Mouse (Mus musculus) layer of hippocampus, postnatal 10 days (tissue): ENCODE measurements around the gene Msmp. TPM values are rescaled to one million over a fixed set of nuclear protein-coding genes. Genes with fewer than 3 reads are reported as not detected.
"Not testable (repeated sequence)": the region's sequence is repeated elsewhere in the genome, so short reads cannot be mapped to it uniquely, and the experiment has no call there.

Source experiments
- DNase-seq, 2 experiments: peaks; one replicate each; pipeline ENCODE4 v3.0.0; 2021; ENCODE audit warnings: low spot score in 2 of 2
- total RNA-seq, 2 experiments: library from RNA; stranded (reverse); gene quantifications; 2 replicates each; pipeline ENCODE4 v1.2.3; 2021

The Msmp gene
- total RNA-seq, 2 experiments from 2014 or later, result not detected

DNA sequence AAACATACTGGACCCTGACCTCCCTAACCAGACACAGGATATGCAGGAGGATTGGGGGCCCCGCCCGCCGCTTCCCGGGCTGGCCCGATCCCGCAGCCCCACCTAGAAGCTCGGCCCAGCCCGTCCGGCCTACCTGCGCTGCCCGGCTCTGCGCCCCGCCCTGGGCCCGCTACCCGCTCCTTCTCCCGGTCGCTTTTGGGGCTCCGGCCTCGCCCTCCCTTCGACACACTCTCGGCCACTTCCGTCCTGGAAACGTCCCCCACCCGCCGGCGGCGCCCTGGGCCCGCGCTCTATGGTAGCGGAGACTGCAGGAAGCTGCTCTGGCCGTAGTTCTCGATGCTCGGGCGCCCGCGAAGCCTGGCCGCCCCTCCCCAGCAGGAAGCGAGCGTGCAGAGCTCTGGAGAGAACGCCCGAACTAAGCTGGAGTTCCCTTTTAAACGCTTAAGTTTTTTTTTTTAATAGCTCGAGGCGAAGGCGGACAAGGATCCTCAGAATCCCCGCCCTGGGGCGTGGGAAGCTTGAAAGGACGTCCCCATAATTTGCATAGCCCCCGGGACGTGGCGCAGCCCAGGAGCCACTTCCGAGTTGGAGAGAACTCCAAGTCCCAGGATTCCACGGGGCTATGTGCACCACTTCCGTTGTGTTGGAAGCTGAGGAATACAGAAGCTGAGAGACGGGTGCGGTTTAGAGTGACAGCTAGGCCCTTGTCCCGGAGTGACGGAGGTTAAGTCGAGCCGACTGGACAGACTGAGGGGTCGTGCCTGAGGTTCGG lies 22.1 kb downstream of the Msmp start, which contains the start of the genes Creb3 and Tln1:
Gene Creb3, plus strand, starts transcription at position 336 of the 772 bp plus-strand sequence.
Gene Tln1, minus strand, starts transcription at position 695 of the 772 bp plus-strand sequence.
- DNase-seq, result peak; percentile 90 to 92

DNA sequence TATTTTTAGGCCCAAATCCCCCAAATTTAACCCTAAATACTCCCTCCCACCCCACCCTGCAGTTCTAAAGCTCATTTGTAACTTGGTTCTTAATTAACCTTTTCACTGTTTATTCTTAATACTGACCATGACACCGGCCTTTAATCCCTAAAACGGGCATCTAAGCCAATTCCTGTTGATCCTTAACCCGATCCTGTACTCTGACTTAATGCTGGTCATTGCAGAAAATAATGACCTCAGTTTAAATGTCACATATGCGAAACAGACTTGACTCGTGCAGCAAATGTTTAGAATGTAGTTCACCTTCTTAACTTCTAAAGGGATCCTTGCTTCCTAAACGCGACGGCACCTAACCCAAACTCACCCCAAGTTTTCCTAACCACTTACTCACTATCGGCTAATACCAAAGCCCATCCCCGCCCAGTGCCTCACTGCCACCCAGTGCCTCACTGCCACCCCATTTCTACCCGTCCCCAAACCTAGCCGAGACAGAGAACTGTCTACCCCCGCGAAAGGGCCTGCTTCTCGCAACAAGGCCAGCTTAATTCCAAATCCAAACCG lies 22.8 kb downstream of the Msmp start:
- no peak for DNase-seq

DNA sequence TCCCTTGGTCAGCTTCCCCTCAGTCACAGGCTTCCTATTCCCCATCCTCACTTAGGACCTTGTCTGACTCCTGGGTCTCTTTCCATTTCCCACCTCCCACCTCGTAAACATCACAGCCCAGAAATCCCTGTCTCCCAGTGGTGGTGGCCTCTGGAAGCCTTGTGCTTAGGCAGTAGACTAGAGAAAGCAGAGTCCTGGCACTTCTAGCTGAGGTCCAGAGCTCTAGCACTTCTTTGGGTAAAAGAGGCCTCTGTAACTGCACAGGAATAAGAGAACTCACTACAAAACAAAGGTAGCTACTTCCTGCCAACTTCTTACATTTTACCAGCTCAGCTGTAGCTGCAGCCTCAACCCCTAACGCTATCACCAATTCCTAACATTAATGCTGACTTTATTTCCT lies 23.3 kb downstream of the Msmp start:
- DNase-seq, result no peak

DNA sequence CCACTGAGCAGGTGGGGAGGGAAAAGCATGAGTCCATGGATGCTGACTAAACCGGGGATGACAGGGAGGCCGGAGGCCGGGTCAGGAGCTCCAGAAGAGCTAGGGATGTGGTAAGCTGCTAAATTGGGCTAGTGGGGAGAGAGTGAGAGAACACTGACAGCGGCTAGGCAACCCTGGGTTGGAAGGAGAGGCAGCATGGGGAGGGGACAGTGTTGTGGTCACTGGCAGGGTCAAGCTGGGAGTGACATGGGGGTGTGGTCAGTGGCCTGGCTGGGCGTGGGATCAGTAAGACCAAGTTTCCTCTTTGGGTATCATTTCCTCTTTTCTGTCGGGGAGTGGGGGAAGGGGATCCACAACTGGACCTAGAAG lies 24.1 kb downstream of the Msmp start:
- no peak for DNase-seq

DNA sequence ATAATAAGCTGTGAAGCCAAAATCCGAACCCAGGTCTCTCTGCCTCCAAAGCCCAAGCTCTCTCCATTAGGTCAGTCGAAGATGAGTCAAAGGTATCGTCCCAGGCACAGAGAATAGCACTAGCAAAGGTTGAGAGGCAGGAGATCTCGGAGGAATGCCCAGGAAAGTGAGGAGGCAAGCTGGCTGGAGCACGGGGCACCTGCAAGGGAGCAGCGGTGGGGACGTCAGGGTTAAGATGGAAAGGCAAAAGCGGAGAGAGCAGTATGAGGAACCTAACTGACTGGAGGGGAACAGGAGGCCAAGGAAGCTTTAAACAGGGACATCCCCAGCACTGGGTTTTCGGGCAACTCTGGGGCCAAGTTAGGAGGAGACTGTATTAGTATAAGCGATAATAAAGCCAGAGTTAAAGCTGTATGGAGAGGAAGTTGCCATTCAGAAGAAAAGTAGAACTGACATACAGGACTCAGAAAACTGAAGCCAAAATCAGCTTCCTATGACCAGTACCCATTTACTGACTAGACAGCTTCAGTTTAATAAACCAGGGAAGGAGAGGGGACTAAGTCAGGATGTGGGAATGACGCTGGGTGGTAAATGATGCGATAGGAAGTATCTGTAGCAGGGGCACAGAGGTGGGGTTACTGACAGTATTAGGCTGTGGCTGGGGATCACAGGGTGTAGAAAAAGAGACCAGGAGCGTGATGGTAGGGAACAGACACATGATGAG lies 24.6 kb downstream of the Msmp start:
- no peak for DNase-seq

DNA sequence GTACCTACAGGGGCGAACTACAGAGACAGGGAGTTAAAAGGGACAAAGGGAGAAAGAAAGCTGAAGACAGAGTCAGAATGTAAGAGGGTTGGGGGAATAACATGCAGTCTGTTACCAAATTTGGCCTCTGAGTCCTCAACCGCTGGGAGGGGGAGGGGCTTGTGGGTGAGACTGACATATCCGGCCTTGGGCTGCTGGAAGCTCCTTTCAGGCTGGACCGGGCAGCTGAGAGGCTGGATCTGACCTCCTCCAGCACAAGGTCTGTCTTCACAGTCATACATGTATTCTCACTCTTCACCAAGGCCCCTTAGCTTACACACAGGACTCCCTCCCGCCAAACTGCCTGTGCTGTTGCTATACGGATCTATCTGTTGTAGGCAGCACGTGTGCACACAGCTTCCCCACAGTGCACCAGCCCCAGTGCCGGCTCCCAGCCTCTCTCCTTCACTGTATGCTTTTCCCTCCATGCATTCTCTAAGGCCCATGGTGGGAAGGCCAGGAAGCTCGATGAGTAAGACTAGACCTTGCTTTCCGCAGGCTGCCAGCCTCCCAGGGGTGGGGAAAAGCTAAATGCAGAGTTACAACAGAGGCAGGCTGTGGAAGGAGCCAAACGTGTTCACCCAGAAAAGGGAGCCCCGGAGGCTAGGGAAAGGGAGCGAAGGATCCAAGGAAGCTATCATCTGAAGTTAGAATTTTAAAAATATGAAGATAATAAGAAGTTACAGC lies 25.5 kb downstream of the Msmp start:
- DNase-seq, result peak; percentile 36 to 37

DNA sequence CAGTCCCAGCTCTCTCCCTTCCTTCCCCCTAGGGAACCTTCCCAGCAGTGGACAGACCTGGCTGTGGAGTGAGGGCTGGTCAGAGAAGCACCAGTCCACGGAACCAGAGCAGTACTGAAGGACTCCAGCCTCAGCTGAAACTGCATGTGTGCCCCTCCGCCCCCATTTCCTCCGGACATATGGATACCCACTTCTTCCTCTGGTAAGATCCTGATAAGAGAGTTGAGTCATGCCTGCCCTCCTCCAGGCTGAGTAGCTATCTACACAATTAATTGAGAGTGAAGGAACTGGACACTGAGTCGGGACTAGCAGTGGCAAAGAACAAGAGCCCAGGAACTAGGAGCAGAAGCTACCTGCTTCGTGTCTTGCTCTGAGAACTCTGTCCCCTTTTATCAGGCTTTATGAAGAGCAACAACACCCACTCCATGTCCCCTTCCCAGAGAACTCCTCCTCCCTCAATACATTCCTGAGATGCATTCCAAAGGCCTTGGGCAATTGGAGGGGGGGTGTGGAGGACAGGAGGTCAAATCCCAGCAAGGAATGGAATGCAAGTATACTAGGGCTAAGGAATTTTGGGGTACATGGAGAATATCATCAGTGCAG lies 26.2 kb downstream of the Msmp start:
- DNase-seq, result no peak

DNA sequence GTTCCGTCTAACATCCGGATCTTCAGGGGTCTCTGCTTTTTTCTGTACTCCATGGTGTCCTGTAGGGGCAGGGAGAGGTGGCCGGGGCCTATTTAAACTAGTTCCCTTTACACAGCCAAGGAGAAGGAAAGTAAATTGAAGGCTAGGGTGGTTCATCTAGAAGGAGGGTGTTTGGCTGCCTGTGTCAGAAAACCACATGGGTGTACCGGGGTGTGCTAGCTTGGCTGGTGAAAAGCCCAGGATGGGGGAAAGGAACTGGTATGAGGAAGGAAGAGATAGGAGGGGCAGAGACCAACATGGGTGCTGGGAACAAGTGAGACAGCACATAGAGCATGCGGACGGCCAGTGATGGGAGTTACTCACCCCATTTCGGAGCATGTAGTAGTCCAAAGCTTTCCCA lies 28.4 kb downstream of the Msmp start:
- no peak for DNase-seq

DNA sequence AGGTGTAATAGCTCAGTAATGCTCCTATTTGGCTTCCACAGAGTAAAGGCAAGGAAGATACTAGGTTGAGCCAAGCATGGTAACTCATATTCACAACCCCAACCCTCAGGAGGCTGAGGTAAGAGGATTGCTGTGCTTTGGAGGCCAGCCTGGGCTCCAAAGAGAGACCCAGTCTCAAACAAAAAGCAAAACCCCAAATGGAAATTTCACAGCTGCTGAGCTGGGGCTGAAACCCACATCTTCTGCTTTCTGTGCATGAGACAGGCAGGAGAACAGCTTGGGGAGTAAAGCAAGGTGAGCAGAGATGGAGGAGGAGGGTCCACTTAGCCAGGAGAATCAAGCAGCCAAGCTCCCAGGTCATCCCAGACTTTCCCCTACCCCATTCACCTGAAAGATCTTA lies 30.4 kb downstream of the Msmp start:
- no peak for DNase-seq

DNA sequence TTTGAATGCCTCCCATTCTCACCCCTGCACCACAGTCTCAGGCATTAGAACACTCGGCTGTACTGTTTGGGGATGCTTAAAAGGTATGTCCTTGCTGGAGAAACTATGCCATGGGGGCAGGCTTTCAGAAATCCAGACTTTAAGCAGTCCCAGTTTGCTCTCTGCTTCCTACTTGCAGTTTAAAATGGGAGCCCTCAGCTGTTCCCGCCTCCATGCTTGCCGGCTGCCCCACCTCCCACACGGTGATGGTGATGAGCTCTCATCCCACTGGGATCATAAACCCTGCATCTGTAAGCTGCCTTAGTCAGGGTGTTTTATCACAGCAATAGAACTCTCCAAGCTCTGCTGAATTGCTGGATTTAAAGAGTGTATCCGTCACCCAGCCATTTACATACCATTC lies 31.9 kb downstream of the Msmp start:
- no peak for DNase-seq

DNA sequence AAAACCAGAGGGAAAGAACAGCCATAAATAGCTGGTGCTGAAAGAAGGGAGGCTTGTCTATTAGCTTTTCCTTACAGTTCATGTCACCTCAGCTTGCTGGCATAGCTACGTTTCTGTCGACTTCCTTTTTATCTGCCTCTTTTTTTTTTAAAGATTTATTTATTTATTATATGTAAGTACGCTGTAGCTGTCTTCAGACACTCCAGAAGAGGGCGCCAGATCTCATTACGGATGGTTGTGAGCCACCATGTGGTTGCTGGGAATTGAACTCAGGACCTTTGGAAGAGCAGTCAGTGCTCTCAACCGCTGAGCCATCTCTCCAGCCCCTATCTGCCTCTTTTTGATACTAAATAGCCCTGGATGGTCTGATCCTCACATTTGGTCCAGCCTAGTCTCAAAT lies 32.4 kb downstream of the Msmp start:
- not testable (repeated sequence) for DNase-seq

DNA sequence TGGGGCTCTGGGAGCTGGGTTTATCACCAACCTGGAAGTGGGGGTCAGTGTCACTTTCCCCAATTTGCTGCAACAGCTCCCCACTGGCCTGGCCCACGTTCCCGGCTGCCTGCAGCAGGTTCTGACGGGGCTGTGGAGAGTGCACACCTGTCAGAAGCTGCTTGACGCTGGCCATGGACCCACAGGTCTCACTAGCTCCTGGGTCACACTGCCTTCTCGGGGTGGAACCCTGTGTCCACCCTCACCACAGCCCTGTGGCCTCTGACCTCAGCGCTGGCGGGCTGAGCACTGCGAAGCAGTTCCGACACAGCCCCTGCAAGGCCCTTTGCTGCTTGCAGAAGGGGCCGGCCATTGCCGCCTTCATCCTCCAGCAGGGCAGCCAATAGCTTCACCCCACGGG lies 35.2 kb downstream of the Msmp start:
- DNase-seq, result no peak

DNA sequence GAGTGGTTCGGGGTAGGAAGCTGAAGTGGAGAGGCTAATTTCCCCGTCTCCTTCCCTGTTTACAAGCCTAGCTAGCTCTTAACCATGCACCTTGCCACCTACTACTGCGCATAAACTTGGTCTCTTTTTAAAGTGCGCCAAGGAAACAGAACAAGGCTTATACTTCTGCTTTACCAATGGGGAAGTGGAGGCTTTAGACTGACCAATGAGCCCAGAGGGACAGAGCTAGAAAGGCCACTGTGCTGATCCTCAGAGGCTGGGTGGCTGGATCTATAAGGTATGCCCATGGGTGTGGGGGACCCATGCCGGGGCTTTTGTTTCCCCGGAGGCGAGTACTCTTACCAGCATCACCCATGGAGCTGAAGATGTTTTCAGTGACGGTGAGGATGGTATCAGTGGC lies 37.1 kb downstream of the Msmp start:
- DNase-seq, result no peak

DNA sequence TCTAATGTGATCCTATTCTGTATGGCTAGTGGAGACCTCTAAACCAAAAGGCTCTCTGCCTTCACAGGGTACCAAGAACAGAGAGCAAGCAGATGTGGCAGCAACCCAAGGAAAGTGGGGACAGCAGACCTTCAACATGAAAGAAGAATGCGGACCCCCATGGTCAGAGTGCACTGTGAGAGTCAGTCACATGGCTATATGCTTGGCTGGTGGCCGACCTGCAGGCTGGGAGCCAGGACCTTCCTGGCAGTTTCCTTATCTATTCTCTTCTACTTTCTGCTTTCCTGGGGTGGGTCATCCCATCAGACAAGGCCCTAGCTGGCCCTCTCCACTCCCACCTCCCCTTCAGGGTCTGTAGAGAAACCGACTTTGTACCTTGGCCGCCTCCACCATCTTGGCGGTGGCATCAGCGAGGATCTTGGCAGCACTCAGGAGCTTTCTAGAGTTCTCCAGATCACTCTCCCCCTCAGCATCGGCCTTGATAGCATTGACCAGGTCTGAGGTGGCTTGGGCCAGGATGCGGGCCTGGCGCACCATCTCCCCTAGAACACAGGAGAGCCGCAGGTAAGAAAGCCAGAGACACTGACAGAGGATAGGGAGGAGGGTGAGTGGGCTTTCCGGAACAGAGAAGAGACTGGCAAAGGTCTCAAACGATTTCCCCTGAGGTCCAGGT lies 37.8 kb downstream of the Msmp start:
- no peak for DNase-seq

DNA sequence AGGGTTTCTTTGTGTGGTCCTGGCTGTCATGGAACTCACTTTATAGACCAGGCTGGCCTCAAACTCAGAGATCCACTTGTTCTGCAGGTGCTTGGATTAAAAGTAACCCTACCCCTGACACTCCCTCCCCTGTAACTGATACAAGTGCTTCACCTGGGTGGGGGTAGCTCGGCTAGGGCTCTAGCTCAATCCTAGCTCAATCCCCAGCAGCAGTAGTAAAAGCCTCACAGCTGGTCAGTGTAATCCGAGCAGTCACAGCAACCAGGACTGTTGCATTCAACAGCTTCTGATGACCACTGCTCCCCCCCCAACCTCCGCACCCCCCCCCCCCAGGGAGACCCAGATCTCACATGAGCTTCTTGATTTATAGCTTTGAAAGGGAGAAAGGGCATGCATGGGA lies 42.2 kb downstream of the Msmp start:
- no peak for DNase-seq

DNA sequence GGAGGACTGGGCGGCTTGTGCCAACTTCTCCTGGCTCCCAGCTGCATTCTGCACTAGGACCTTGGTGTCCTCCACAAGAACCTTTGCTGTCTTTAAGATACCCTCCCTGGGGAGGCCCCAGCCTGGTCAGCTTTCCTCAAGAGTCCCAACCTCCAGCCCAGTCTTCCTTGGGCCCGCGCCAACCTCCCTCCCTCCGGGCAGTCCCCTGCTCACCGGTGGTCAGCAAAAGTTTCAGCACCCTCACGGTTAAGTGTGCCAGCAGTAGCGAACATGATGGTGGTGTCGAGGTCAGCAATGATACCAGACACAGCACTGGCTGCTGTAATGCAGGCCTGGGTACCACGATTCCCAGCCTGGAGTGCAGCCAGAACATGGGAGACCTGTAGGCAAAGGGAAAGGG lies 48.3 kb downstream of the Msmp start:
- DNase-seq, result no peak

DNA sequence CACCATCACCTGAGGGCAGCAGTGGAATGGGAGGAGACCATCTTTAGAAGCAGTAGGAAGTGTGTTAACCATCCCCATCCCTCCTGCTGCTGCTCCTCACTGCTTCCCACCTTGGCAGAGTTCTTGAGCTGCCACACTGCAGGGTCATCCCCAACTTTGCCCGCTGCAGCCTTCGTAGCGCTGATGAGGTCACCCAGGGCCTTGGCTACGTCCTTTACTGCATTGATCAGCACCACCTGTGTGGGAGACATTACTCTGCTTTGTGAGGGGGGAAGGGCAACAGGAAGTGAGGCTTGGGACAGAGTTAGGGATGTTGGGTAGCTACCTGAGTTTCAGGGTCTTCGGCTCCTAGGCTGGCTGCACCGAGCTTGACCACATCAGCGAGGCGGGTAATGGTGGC lies 48.7 kb downstream of the Msmp start:
- no peak for DNase-seq

DNA sequence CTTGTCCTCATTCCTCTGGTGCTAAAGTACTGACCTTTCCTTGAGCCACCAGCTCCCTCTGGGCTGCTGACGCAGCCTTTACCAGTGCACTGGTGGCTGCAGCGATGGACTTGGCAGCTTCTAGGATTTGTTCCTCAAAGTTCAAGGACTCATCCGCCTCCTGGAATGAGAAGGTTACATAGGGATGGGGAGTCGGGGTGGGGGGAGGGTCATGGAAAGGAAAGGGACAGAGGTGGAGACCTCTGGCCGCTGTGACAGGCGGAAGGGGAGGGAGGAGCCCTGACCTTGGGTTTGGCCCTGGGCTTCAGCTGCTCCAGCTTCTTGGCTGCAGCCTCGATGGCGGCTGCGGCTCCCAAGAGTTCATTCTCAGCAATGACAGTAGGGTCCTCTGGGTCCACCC lies 51.0 kb downstream of the Msmp start:
- no peak for DNase-seq
